Mouse (Mus musculus) CH12.LX (cell line): ENCODE results near the gene Idh2. TPM values are rescaled to one million over a fixed set of nuclear protein-coding genes. Genes with fewer than 3 reads are reported as not detected.

Source experiments
- DNase-seq: peaks from one replicate; pipeline ENCODE4 v3.0.0-alpha.2; 2013; ENCODE audit errors: extremely low read depth
- H3K27ac ChIP-seq: 2 replicates; pipeline ENCODE4 v1.5.1; 2012; ENCODE audit warnings: low read depth, mild to moderate bottlenecking, control low read depth, moderate library complexity; ENCODE audit not compliant: insufficient read depth
- H3K27me3 ChIP-seq: replicated peaks from 2 replicates; pipeline ENCODE3; 2012; ENCODE audit warnings: inconsistent platforms
- H3K36me3 ChIP-seq, 2 experiments: replicated peaks in 1 of 2; 2 replicates each; pipeline versions ENCODE3 to v1.6.1; 2012; ENCODE audit warnings: inconsistent platforms in 1 of 2, low read length in 1 of 2, mild to moderate bottlenecking in 1 of 2, mixed read lengths in 1 of 2, moderate library complexity in 1 of 2; ENCODE audit not compliant: control insufficient read depth in 1 of 2, insufficient read depth in 1 of 2
- H3K4me1 ChIP-seq, 2 experiments: 2 replicates each; pipeline ENCODE4 v1.6.1; 2012; ENCODE audit warnings: inconsistent platforms in 1 of 2, moderate library complexity in 1 of 2; ENCODE audit not compliant: insufficient read depth in 2 of 2, control insufficient read depth in 1 of 2
- H3K4me2 ChIP-seq: 2 replicates; pipeline ENCODE4 v1.6.1; 2012; ENCODE audit warnings: low read depth, mild to moderate bottlenecking, control low read depth; ENCODE audit not compliant: poor library complexity, insufficient read depth, severe bottlenecking
- H3K4me3 ChIP-seq, 3 experiments: fragments of 150-350 bp in 1 of 3; sonication (generic) in 1 of 3; replicated peaks in 1 of 3; 2 replicates each; pipeline versions ENCODE3 to v1.5.1; 2011 to 2012; ENCODE audit warnings: low read depth in 2 of 3, low read length in 2 of 3, mild to moderate bottlenecking in 2 of 3, moderate library complexity in 2 of 3, control low read depth in 1 of 3, improper control_type of control experiment in 1 of 3, inconsistent platforms in 1 of 3, mixed read lengths in 1 of 3; ENCODE audit not compliant: poor library complexity in 1 of 3
- H3K79me2 ChIP-seq: replicated peaks from 2 replicates; pipeline ENCODE4 v1.6.1; 2012; ENCODE audit warnings: mild to moderate bottlenecking, moderate library complexity; ENCODE audit not compliant: control insufficient read depth, poor library complexity, insufficient read depth, severe bottlenecking; ENCODE audit errors: extremely low read depth
- H3K9ac ChIP-seq: 2 replicates; pipeline ENCODE4 v1.6.1; 2012; ENCODE audit warnings: low read depth, mild to moderate bottlenecking, control low read depth, moderate library complexity; ENCODE audit not compliant: insufficient read depth
- H3K9me3 ChIP-seq: replicated peaks from 2 replicates; pipeline ENCODE3; 2012; ENCODE audit warnings: low read length, inconsistent platforms, mixed read lengths
- BHLHE40 ChIP-seq: IDR thresholded peaks from 2 replicates; pipeline ENCODE4 v1.6.1; 2011; ENCODE audit warnings: mild to moderate bottlenecking, low read depth, low read length, improper control_type of control experiment
- CHD1 ChIP-seq: IDR thresholded peaks from 2 replicates; pipeline ENCODE4 v1.6.1; 2012; ENCODE audit warnings: low read depth, low read length, improper control_type of control experiment, inconsistent platforms
- CTCF ChIP-seq, 2 experiments: IDR thresholded peaks in 1 of 2; conservative IDR thresholded peaks in 1 of 2; 2 replicates each; pipeline ENCODE4 v1.5.1; 2011 to 2012; ENCODE audit warnings: low read depth in 2 of 2, low read length in 2 of 2, improper control_type of control experiment in 1 of 2, inconsistent platforms in 1 of 2, mild to moderate bottlenecking in 1 of 2, moderate library complexity in 1 of 2
- E2F4 ChIP-seq: IDR thresholded peaks from 2 replicates; pipeline ENCODE4 v1.6.1; 2011; ENCODE audit warnings: low read depth, low read length, improper control_type of control experiment; ENCODE audit not compliant: insufficient replicate concordance
- ELF1 ChIP-seq: IDR thresholded peaks from 2 replicates; pipeline ENCODE4 v1.6.1; 2014; ENCODE audit warnings: low read depth, mild to moderate bottlenecking, inconsistent platforms, low read length, improper control_type of control experiment
- EP300 ChIP-seq: IDR thresholded peaks from 2 replicates; pipeline ENCODE4 v1.6.1; 2011; ENCODE audit warnings: low read length, improper control_type of control experiment
- JUND ChIP-seq: conservative IDR thresholded peaks from 2 replicates; pipeline ENCODE4 v1.6.1; 2011; ENCODE audit warnings: low read depth, low read length, improper control_type of control experiment
- KAT2A ChIP-seq: IDR thresholded peaks from 2 replicates; pipeline ENCODE4 v1.6.1; 2012; ENCODE audit warnings: low read length, improper control_type of control experiment, inconsistent platforms; ENCODE audit not compliant: insufficient replicate concordance
- MAFK ChIP-seq: IDR thresholded peaks from 2 replicates; pipeline ENCODE4 v1.6.1; 2011; ENCODE audit warnings: low read length, improper control_type of control experiment; ENCODE audit not compliant: insufficient replicate concordance
- MYC ChIP-seq: IDR thresholded peaks from 2 replicates; pipeline ENCODE4 v1.6.1; 2011; ENCODE audit warnings: low read depth, mild to moderate bottlenecking, improper control_type of control experiment, low read length
- PAX5 ChIP-seq: IDR thresholded peaks from 2 replicates; pipeline ENCODE4 v1.6.1; 2012; ENCODE audit warnings: low read length, inconsistent platforms, mixed read lengths
- RAD21 ChIP-seq: IDR thresholded peaks from 2 replicates; pipeline ENCODE4 v1.6.1; 2011; ENCODE audit warnings: low read depth, mild to moderate bottlenecking, low read length, improper control_type of control experiment, moderate library complexity
- RCOR1 ChIP-seq: conservative IDR thresholded peaks from 2 replicates; pipeline ENCODE4 v1.6.1; 2012; ENCODE audit warnings: low read depth, mild to moderate bottlenecking, inconsistent platforms, low read length, improper control_type of control experiment
- SIN3A ChIP-seq: IDR thresholded peaks from 2 replicates; pipeline ENCODE4 v1.6.1; 2012; ENCODE audit warnings: low read length, improper control_type of control experiment, inconsistent platforms
- TBP ChIP-seq: conservative IDR thresholded peaks from 2 replicates; pipeline ENCODE4 v1.6.1; 2011; ENCODE audit warnings: low read depth, low read length, improper control_type of control experiment
- UBTF ChIP-seq: IDR thresholded peaks from 2 replicates; pipeline ENCODE4 v1.6.1; 2012; ENCODE audit warnings: low read depth, mild to moderate bottlenecking, inconsistent platforms, low read length, improper control_type of control experiment, moderate library complexity
- USF1 ChIP-seq: IDR thresholded peaks from 2 replicates; pipeline ENCODE4 v1.6.1; 2014; ENCODE audit warnings: low read depth, mild to moderate bottlenecking, inconsistent platforms, low read length, improper control_type of control experiment
- USF2 ChIP-seq: conservative IDR thresholded peaks from 2 replicates; pipeline ENCODE4 v1.6.1; 2011; ENCODE audit warnings: low read depth, low read length, improper control_type of control experiment
- ZC3H11A ChIP-seq: IDR thresholded peaks from 2 replicates; pipeline ENCODE4 v1.6.1; 2012; ENCODE audit warnings: low read depth, mild to moderate bottlenecking, inconsistent platforms, low read length, improper control_type of control experiment
- ZKSCAN1 ChIP-seq: IDR thresholded peaks from 2 replicates; pipeline ENCODE4 v1.6.1; 2012; ENCODE audit warnings: low read depth, inconsistent platforms, low read length, improper control_type of control experiment, borderline replicate concordance
- ZMIZ1 ChIP-seq: IDR thresholded peaks from 2 replicates; pipeline ENCODE4 v1.6.1; 2012; ENCODE audit warnings: low read depth, mild to moderate bottlenecking, inconsistent platforms, low read length, improper control_type of control experiment
- ZNF384 ChIP-seq: IDR thresholded peaks from 2 replicates; pipeline ENCODE4 v1.6.1; 2012; ENCODE audit warnings: low read depth, low read length, improper control_type of control experiment, inconsistent platforms
- dilution Hi-C: fragments of 300-500 bp; cut with MboI; formaldehyde crosslinking; loops from 2 replicates; pipeline ENCODE4 v1.14.3; 2020; ENCODE audit warnings: low sequenced_read_pairs; ENCODE audit not compliant: extremely low pct_unique_long_range_greater_than_20kb, extremely low pct_ligation_motif_present
- in situ Hi-C: fragments of 300-500 bp; cut with MboI; formaldehyde crosslinking; loops from 3 replicates; pipeline ENCODE4 v1.14.3; 2019; ENCODE audit warnings: low sequenced_read_pairs, low pct_ligation_motif_present, low pct_unique_long_range_greater_than_20kb, mixed read lengths
- polyA plus RNA-seq: library from polyadenylated mRNA; unstranded; fragments of >175 nt; gene quantifications from 2 replicates; pipeline ENCODE4 v1.2.1, GENCODE M21; 2012; ENCODE audit warnings: low read depth; ENCODE audit not compliant: insufficient read length
- total RNA-seq, 2 experiments: library from RNA; depleted of rRNA; stranded (reverse); fragments of 300-350 nt in 1 of 2; fragments of >200 nt in 1 of 2; gene quantifications; 2 replicates each; pipeline ENCODE4 v1.2.3; 2012 to 2014

Idh2 gene
- total and polyA plus RNA-seq, 3 experiments, result 13.6 to 96.4 (median 21.5) TPM

- in situ Hi-C loops, result loop anchor here (25.0 kb wide), 1 partner anchor 452 kb away; no protein-coding TSS in a partner anchor
- Histone ChIP-seq H3K9me3 (peaks cover 14% of the 10 kb centered on the region), H3K27ac (no peak overlapping the region), H3K27me3 (no peaks in the 10 kb centered on the region), H3K36me3 (no peaks in the 10 kb centered on the region), H3K79me2 (no peaks in the 10 kb centered on the region), H3K4me3 (no peak overlapping the region), H3K4me2 (no peak overlapping the region), H3K4me1 (peaks cover 8 to 29% of the 10 kb centered on the region in 2 experiments), H3K9ac (no peak overlapping the region)
- TF ChIP-seq MAFK (no peak), BHLHE40 (no peak), USF2 (no peak), EP300 (no peak), ZKSCAN1 (no peak), KAT2A (no peak), E2F4 (no peak), ELF1 (no peak), RCOR1 (no peak), SIN3A (no peak), CTCF (conservative IDR thresholded peaks at IDR 0.05 in 1 of 2, IDR thresholded peaks at IDR 0.05 in 1 of 2; ENCODE audit: low read depth in 2 of 2, low read length in 2 of 2) (no peak), USF1 (no peak), CHD1 (no peak), JUND (no peak), UBTF (no peak), PAX5 (no peak), RAD21 (no peak), ZNF384 (no peak), ZC3H11A (no peak)
- no peak for DNase-seq
- dilution Hi-C loops, result no loop called here
Observed at GRCm38 (mm10) chr7:80135173-80135532, 20.0 kb upstream of the Idh2 start.

- Histone ChIP-seq H3K4me1 (peaks cover 4 to 24% of the 10 kb centered on the region in 2 experiments; a peak in 3 of 4 replicates), H3K9me3 (peaks cover 14% of the 10 kb centered on the region), H3K4me3 (no peak overlapping the region), H3K27me3 (no peaks in the 10 kb centered on the region), H3K9ac (no peak overlapping the region), H3K36me3 (no peaks in the 10 kb centered on the region), H3K4me2 (no peak overlapping the region), H3K27ac (no peak overlapping the region)
- no peak for DNase-seq
- dilution Hi-C loops, result no loop called here
- TF ChIP-seq ELF1, result no peak
- no peak for TF ChIP-seq ZNF384
- TF ChIP-seq E2F4, result no peak
- no peak for TF ChIP-seq TBP
- no peak for TF ChIP-seq UBTF
- no peak for TF ChIP-seq ZMIZ1
- no peak for TF ChIP-seq MYC
- TF ChIP-seq, all 38 proteins: peak for 0
- in situ Hi-C loops, result loop anchor here (25.0 kb wide), 1 partner anchor 453 kb away; no protein-coding TSS in a partner anchor
- no peaks in the 10 kb centered on the region for H3K79me2 ChIP-seq
Observed at GRCm38 (mm10) chr7:80134454-80135172, 19.4 kb upstream of the Idh2 start.
